Comparison of ENCODE assay signal across 9 mouse cellular contexts in the genomic region with DNA sequence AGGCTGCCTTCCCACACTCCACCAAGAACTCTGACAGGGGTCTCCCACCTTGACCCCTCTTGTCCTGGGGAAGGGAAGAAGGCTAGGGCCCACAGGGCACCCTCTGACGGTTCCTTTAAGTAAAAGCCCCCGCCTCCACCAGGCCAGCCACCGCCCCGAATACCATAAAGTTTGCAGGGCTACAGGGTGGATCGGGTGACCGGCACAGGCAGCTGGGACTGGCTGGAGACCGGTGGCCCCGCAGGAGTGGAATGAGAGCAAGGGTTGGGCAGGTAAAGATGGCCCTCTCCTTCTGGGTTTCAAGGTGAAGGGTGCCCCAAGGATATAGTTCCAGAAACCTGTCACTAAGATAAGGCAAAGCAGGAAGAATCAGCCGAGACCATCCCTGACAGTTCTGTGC. TPM values are rescaled to one million over a fixed set of nuclear protein-coding genes. Genes with fewer than 3 reads are reported as not detected.
A peak's percentile ranks its signal among the peaks of the same experiment; 100 is the strongest.
DNase-seq lines count a peak whose midpoint lies in the region; ATAC-seq and TF ChIP-seq lines count a peak whose summit lies in the region.
"Had no signal": no experiment of that assay in that cellular context is flagged by ENCODE, and none has a peak within 500 bp of the region (broad histone marks: within the 10 kb centered on the region; RNA-seq: fewer than 3 reads in every experiment).

No protein-coding gene starts in this region.

- H3K27ac ChIP-seq in heart, adult 2 months, result peak overlapping the region; percentile 80
- no peak overlapping the region for H3K27ac ChIP-seq in embryonic facial prominence, embryonic 11.5 days (replicated peaks; ENCODE audit: low read depth, low read length)
- H3K27ac ChIP-seq in intestine, embryonic 16.5 days (ENCODE audit: low read length), result peak overlapping the region; percentile 92
- H3K27ac ChIP-seq in limb, embryonic 15.5 days, result peak overlapping the region; percentile 69
- no peak overlapping the region for H3K27ac ChIP-seq in layer of hippocampus, adult 2 months

- TF ChIP-seq POLR2A in heart, adult 2 months (IDR thresholded peaks at IDR 0.05; ENCODE audit: insufficient read depth, low read depth, low read length), result peak; percentile 62; the same call in 1 of the 2 replicates

- no peak for TF ChIP-seq EP300 in heart, adult 2 months (IDR thresholded peaks at IDR 0.05; ENCODE audit: insufficient read depth, low read depth, low read length)

- H3K27me3 ChIP-seq in heart, adult 2 months (ENCODE audit: control insufficient read depth, insufficient read depth, low read length), result no peaks in the 10 kb centered on the region
- no peaks in the 10 kb centered on the region for H3K27me3 ChIP-seq in embryonic facial prominence, embryonic 11.5 days (ENCODE audit: control insufficient read depth, insufficient read depth, low read length)
- H3K27me3 ChIP-seq in intestine, embryonic 16.5 days (replicated peaks; ENCODE audit: control insufficient read depth, insufficient read depth, low read length), result no peaks in the 10 kb centered on the region
- no peaks in the 10 kb centered on the region for H3K27me3 ChIP-seq in limb, embryonic 15.5 days

- no peak for ATAC-seq in embryonic facial prominence, embryonic 11.5 days (replicated peaks; ENCODE audit: insufficient number of reproducible peaks, low FRiP score, low TSS enrichment, low read depth)
- ATAC-seq in intestine, embryonic 16.5 days, result peak; percentile 52
- no peak; the same call in 1 of the 2 replicates for ATAC-seq in limb, embryonic 15.5 days (ENCODE audit: insufficient number of reproducible peaks, low FRiP score, low TSS enrichment, low read depth)

- peak in 1 of 2 experiments; percentile 54 for DNase-seq in heart, adult 2 months
- DNase-seq in heart, adult 9 months (ENCODE audit: low spot score in 2 of 2), result no peak
- DNase-seq in embryonic facial prominence, embryonic 11.5 days (ENCODE audit: low spot score), result no peak
- DNase-seq in layer of hippocampus, adult 2 months (ENCODE audit: low spot score in 2 of 2), result no peak
- no peak for DNase-seq in layer of hippocampus, adult 11-12 months (ENCODE audit: low spot score)
- DNase-seq in embryo, embryonic 9.5 days (ENCODE audit: extremely low spot score), result no peak
- DNase-seq: adrenal gland, postnatal 14 days had no signal

- peaks cover 10% of the 10 kb centered on the region for H3K4me1 ChIP-seq in heart, adult 2 months (ENCODE audit: control insufficient read depth, insufficient read depth, low read length)
- peaks cover 13% of the 10 kb centered on the region for H3K4me1 ChIP-seq in embryonic facial prominence, embryonic 11.5 days (ENCODE audit: control insufficient read depth, insufficient read depth, low read length)
- H3K4me1 ChIP-seq in intestine, embryonic 16.5 days (ENCODE audit: control insufficient read depth, insufficient read depth, low read length), result peaks cover 61% of the 10 kb centered on the region
- H3K4me1 ChIP-seq in limb, embryonic 15.5 days, result peaks cover 87% of the 10 kb centered on the region

- 32% methylated on average over 9 of the region's 9 CpGs for WGBS in heart, adult 2 months
- WGBS in embryonic facial prominence, embryonic 11.5 days, result 9% methylated on average over 9 of the region's 9 CpGs
- 7% methylated on average over 9 of the region's 9 CpGs for WGBS in intestine, embryonic 16.5 days
- WGBS in limb, embryonic 15.5 days, result 7% methylated on average over 9 of the region's 9 CpGs

- intact Hi-C loops in heart, adult 2 months (cut with DNase I), result no loop called here

- H3K4me2 ChIP-seq in embryonic facial prominence, embryonic 11.5 days (ENCODE audit: low read depth, low read length), result 0 out of 2 replicates have a peak overlapping the region, but pooled peaks have one; percentile 10
- H3K4me2 ChIP-seq in intestine, embryonic 16.5 days (ENCODE audit: low read depth, low read length), result peak overlapping the region; percentile 43
- peak overlapping the region; percentile 37 for H3K4me2 ChIP-seq in limb, embryonic 15.5 days

- H3K9ac ChIP-seq in heart, adult 2 months (ENCODE audit: low read depth, low read length), result peak overlapping the region; percentile 68
- no peak overlapping the region; the same call in 1 of the 2 replicates for H3K9ac ChIP-seq in embryonic facial prominence, embryonic 11.5 days (replicated peaks; ENCODE audit: low read length)
- peak overlapping the region; percentile 73 for H3K9ac ChIP-seq in intestine, embryonic 16.5 days (ENCODE audit: low read depth, low read length)
- no peak overlapping the region for H3K9ac ChIP-seq in limb, embryonic 15.5 days

- no peaks in the 10 kb centered on the region for H3K36me3 ChIP-seq in heart, adult 2 months (ENCODE audit: control insufficient read depth, insufficient read depth, low read length)
- H3K36me3 ChIP-seq in embryonic facial prominence, embryonic 11.5 days (replicated peaks; ENCODE audit: control insufficient read depth, insufficient read depth, low read depth, low read length), result no peaks in the 10 kb centered on the region
- H3K36me3 ChIP-seq in intestine, embryonic 16.5 days (ENCODE audit: control insufficient read depth, insufficient read depth, low read length), result no peaks in the 10 kb centered on the region
- H3K36me3 ChIP-seq in limb, embryonic 15.5 days, result no peaks in the 10 kb centered on the region

- no peaks in the 10 kb centered on the region for H3K79me2 ChIP-seq in heart, adult 2 months (replicated peaks; ENCODE audit: control insufficient read depth, insufficient read depth, low read length)

- no peaks in the 10 kb centered on the region for H3K9me3 ChIP-seq in embryonic facial prominence, embryonic 11.5 days (replicated peaks; ENCODE audit: control insufficient read depth, low read length)
- no peaks in the 10 kb centered on the region for H3K9me3 ChIP-seq in intestine, embryonic 16.5 days (ENCODE audit: control insufficient read depth, low read length)
- no peaks in the 10 kb centered on the region for H3K9me3 ChIP-seq in limb, embryonic 15.5 days

- H3K4me3 ChIP-seq in heart, adult 2 months, result peak overlapping the region; percentile 33; the same call in 1 of the 2 replicates
- H3K4me3 ChIP-seq in embryonic facial prominence, embryonic 11.5 days (ENCODE audit: low read depth, low read length), result no peak overlapping the region
- peak overlapping the region; percentile 49 for H3K4me3 ChIP-seq in intestine, embryonic 16.5 days (ENCODE audit: low read length)
- H3K4me3 ChIP-seq in limb, embryonic 15.5 days, result peak overlapping the region; percentile 31
- H3K4me3 ChIP-seq in layer of hippocampus, adult 2 months, result no peak overlapping the region

- TF ChIP-seq CTCF in heart, adult 2 months (IDR thresholded peaks at IDR 0.05), result no peak
- no peak for TF ChIP-seq CTCF in layer of hippocampus, adult 2 months (conservative IDR thresholded peaks at IDR 0.05)

RNA-seq across cellular contexts. Expression of gene Sema3b, which starts 2.4 kb away (rescaled TPM):
- total RNA-seq in heart, adult 2 months (2021), result 10 to 100 TPM; 19.9 to 24.2 TPM
- polyA plus RNA-seq in heart, adult 2 months (2012; rRNA removed), result 33.7 and 39.1 TPM in 2 replicates
- polyA plus RNA-seq in embryonic facial prominence, embryonic 11.5 days (2014; fragmentation: Nextera tagmentation; extraction: Ambion mirVana), result 1.1 and 1.3 TPM in 2 replicates
- 50.4 and 54.9 TPM in 2 replicates for polyA plus RNA-seq in intestine, embryonic 16.5 days (2015; fragmentation: Nextera tagmentation; extraction: Ambion mirVana)
- 13.6 and 23.6 TPM in 2 replicates for polyA plus RNA-seq in limb, embryonic 15.5 days (2015; fragmentation: Nextera tagmentation; extraction: Ambion mirVana)
- 1 to 10 TPM; 1.9 to 2.2 TPM for total RNA-seq in layer of hippocampus, adult 2 months (2021)

RNA-seq across cellular contexts. Expression of gene Ifrd2, which starts 19.1 kb away (rescaled TPM):
- 10 to 100 TPM; 39.9 to 51.4 TPM for total RNA-seq in heart, adult 2 months (2021)
- polyA plus RNA-seq in heart, adult 2 months (2012; rRNA removed), result 43.7 and 54.5 TPM in 2 replicates
- polyA plus RNA-seq in embryonic facial prominence, embryonic 11.5 days (2014; fragmentation: Nextera tagmentation; extraction: Ambion mirVana), result 42.3 and 42.9 TPM in 2 replicates
- 79.0 and 89.6 TPM in 2 replicates for polyA plus RNA-seq in intestine, embryonic 16.5 days (2015; fragmentation: Nextera tagmentation; extraction: Ambion mirVana)
- polyA plus RNA-seq in limb, embryonic 15.5 days (2015; fragmentation: Nextera tagmentation; extraction: Ambion mirVana), result 45.9 and 58.8 TPM in 2 replicates
- total RNA-seq in layer of hippocampus, adult 2 months (2021), result 10 to 100 TPM; 13.7 to 15.2 TPM

RNA-seq across cellular contexts. Expression of gene Hyal3, which starts 26.0 kb away (rescaled TPM):
- under 1 TPM; 0.29 to 0.34 TPM for total RNA-seq in heart, adult 2 months (2021)
- polyA plus RNA-seq in heart, adult 2 months (2012; rRNA removed), result 0.26 and 0.31 TPM in 2 replicates
- polyA plus RNA-seq in embryonic facial prominence, embryonic 11.5 days (2014; fragmentation: Nextera tagmentation; extraction: Ambion mirVana), result 0.66 TPM in 2 replicates
- polyA plus RNA-seq in intestine, embryonic 16.5 days (2015; fragmentation: Nextera tagmentation; extraction: Ambion mirVana), result 0.66 and 0.68 TPM in 2 replicates
- 1.6 and 1.8 TPM in 2 replicates for polyA plus RNA-seq in limb, embryonic 15.5 days (2015; fragmentation: Nextera tagmentation; extraction: Ambion mirVana)
- 1 to 10 TPM; 2.0 to 2.1 TPM for total RNA-seq in layer of hippocampus, adult 2 months (2021)

RNA-seq across cellular contexts. Expression of gene Naa80, which starts 27.9 kb away (rescaled TPM):
- 10 to 100 TPM; 14.9 to 17.4 TPM for total RNA-seq in heart, adult 2 months (2021)
- polyA plus RNA-seq in heart, adult 2 months (2012; rRNA removed), result 30.0 and 45.4 TPM in 2 replicates
- polyA plus RNA-seq in embryonic facial prominence, embryonic 11.5 days (2014; fragmentation: Nextera tagmentation; extraction: Ambion mirVana), result 11.8 and 14.2 TPM in 2 replicates
- 19.2 and 20.2 TPM in 2 replicates for polyA plus RNA-seq in intestine, embryonic 16.5 days (2015; fragmentation: Nextera tagmentation; extraction: Ambion mirVana)
- polyA plus RNA-seq in limb, embryonic 15.5 days (2015; fragmentation: Nextera tagmentation; extraction: Ambion mirVana), result 17.6 and 21.4 TPM in 2 replicates
- 10 to 100 TPM; 10.9 to 12.6 TPM for total RNA-seq in layer of hippocampus, adult 2 months (2021)

RNA-seq across cellular contexts. Expression of gene Gnai2, which starts 28.6 kb away (rescaled TPM):
- 100 to 1,000 TPM; 243 to 250 TPM for total RNA-seq in heart, adult 2 months (2021)
- 311 and 386 TPM in 2 replicates for polyA plus RNA-seq in heart, adult 2 months (2012; rRNA removed)
- polyA plus RNA-seq in embryonic facial prominence, embryonic 11.5 days (2014; fragmentation: Nextera tagmentation; extraction: Ambion mirVana), result 369 and 379 TPM in 2 replicates
- polyA plus RNA-seq in intestine, embryonic 16.5 days (2015; fragmentation: Nextera tagmentation; extraction: Ambion mirVana), result 301 and 311 TPM in 2 replicates
- 385 and 394 TPM in 2 replicates for polyA plus RNA-seq in limb, embryonic 15.5 days (2015; fragmentation: Nextera tagmentation; extraction: Ambion mirVana)
- 100 to 1,000 TPM; 208 to 222 TPM for total RNA-seq in layer of hippocampus, adult 2 months (2021)

Comparison
In these comparisons a context has a peak if more than half of its experiments do, and no peak if none do; other contexts are left out.
1. H3K27ac ChIP-seq: peak in heart, adult 2 months (single experiment), intestine, embryonic 16.5 days (single experiment) and limb, embryonic 15.5 days (single experiment); none in embryonic facial prominence, embryonic 11.5 days (single experiment) and layer of hippocampus, adult 2 months (single experiment).
2. H3K4me3 ChIP-seq: peak in heart, adult 2 months (single experiment), intestine, embryonic 16.5 days (single experiment) and limb, embryonic 15.5 days (single experiment); none in embryonic facial prominence, embryonic 11.5 days (single experiment) and layer of hippocampus, adult 2 months (single experiment).
3. H3K9ac ChIP-seq: peak in heart, adult 2 months (single experiment) and intestine, embryonic 16.5 days (single experiment); none in embryonic facial prominence, embryonic 11.5 days (single experiment) and limb, embryonic 15.5 days (single experiment).
4. Peak in every context shown above with its lines, with median percentiles within 50 percentile points of each other: H3K4me2 ChIP-seq.